Mouse (Mus musculus): ENCODE results near the gene Galnt10.

Galnt10 gene

DNA sequence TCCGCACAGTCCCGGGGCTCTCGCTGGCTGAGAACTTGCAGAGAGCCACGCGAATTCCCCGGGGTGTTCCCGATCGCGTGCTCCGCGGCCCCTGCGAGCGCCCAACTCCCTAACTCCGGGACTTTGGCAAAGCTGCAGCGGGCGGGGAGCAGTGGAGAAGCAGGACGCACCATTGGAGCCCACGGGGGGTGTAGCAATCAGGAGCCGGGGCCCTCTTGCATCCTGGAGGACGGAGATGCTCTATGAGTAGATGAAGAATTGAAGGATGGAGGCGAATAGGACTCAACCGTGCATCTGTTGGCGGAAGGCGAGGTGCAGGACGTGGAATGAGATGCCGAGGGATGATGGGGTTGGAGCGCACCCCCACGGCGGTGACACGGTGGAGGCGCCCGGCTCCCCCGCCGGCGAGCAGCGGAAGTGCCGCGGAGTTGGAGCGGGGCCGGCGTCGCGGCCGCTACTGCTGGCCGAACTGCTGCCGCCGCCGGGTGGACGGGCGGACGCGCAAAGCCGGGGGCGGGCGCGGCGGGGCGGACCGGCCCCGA lies at the start of gene Galnt10:
Gene Galnt10, plus strand, starts transcription at position 425 of the 542 bp plus-strand sequence.
- peak; percentile 86 for DNase-seq

DNA sequence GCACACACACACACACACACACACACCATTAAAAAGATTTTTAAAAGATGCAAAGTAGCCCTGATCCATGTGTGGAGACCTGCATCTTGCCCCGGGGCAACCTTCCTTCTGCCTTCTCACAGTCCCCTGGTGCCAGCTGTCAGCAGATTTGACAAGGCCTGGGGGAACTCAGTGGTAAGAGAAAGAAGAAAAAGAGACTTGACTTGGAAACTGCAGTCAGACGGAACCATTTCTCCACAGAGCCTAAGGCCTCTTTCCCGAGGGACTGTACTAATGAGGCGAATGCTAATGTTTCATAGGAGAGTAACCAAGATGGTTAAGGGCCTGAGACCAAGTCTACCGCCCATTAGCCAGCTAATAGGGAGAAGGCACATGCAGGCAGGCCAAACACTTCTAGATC lies 49.3 kb upstream of the Galnt10 start:
- no peak for DNase-seq

DNA sequence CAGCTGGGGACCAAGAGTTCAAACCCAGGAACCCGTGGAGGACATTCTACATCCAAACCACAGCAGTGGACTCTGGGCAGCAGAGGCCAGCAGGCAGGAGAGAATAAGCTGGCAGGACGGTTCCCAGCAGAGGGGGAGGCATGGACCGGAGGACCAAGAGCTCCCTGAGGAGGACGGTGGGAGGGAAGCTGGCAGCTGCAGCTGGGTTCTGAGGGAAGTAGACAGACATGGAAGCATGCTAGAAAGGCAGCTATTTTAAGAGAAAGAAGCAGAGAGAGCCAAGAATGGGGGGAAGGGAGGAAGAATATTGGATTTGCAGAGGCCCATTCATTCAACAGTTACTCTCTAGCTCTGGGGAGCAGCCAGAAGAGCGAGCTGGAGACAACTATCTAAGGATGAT lies 47.1 kb upstream of the Galnt10 start:
- DNase-seq = no peak

DNA sequence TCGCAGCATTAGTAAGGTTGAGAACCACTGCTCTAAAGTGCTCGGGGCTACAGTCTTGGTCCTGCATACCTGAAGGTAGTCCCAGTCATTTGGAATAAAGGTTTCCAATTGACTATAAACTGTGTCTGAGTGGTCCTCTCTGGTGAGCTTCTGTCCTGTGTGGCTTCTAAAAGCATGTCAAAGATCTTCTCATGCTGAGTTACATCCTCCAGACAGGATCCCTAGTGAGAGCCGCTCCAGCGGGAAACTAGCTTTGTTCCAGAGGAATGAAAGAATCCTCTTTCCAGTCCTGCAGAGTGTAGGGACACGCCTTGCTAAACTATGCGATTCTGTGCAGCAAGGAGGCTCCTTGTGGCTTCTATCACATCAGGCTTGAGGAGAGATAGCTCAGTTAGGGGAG lies 45.9 kb upstream of the Galnt10 start:
- no peak for DNase-seq

DNA sequence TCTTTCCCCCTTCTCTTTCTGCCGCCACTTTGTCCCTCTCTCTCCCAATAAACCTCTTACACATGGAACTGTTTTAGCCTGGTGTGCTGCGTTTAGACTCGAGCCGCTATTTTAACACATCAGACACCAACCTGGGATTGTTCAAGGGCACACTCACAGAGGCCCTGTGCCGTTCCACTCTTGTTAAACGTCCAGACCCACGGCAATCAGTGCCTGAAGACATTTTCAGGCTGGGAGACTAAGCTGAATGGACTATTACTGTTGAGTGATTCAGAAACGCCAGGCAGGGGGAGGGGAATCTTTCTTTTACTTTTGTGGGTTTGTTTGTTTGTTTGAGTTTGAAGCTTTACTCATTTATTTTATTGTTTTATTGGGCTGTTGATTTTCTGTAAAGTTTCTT lies 45.1 kb upstream of the Galnt10 start:
- no peak for DNase-seq

DNA sequence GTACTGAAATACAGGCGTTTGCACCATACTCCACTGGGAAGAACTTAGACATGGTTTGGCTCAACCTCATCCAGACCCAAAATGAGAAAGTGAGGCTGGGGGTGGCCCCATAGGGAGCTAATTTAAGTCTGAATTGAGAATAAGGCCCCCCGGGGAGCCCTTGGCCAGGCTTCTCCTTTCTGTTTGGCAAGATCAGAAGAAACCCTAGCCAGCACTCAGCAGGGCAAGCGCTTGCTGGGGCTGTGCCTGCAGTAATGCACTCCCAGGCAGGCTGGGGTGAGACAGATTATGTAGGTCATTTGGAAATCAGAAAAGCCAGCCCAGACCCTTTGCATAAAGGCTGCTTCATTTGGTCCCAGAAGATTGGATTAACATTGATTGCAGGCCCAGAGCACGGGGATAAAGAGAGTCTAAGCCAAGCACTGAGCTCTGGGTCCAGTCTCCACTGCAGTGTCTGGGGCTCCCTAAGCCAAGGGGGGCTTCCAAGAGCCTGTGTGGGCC lies 44.6 kb upstream of the Galnt10 start:
- no peak for DNase-seq

DNA sequence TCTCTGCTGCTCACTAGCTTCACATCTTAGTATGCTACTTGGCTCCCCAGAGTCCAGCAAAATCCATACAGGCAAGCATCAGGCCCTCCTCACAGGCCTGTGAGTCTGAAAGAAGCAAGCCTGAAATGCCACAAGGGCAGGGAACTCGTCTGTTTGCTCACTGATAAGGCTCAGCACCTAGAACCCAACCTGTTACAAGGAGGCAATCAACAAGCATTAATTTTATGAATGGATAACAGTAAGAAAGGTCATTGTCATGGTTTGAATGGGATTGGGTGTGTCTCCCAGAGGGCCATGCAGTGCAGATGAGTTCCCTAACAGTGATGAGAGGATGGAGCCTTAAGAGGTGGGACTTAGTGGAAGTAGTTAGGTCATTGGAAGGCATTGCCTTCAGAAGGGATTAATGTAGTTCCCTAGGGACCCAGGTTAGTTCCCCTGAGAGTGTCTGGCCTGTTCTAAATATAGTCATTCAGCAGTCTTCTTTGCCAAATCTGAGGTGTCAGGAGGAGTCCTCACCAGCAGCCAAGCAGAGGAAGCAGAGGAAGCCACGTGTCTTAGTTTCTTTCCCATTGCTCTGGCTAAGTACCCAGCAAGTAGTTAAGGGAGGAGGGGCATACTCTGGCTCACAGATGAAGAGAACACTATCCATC lies 43.3 kb upstream of the Galnt10 start:
- no peak for DNase-seq

DNA sequence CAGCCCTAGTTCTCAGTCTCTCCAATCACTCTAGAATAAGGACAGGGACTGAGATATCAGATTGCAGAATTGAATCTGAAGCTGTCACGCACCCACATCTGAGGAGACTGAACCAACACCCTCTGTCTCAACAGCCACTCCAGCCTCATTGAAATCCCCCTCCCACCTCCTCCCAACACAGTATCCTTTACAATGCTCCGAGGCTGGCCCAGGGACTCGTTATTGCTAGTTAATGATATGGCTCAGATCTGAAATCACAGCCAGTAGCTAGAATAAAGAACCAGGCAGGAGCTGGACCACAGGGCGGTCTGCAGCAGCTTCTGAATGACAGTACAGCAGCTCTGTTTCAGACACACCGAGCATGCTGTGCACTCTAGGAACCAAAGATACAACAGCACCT lies 40.2 kb upstream of the Galnt10 start:
- DNase-seq = no peak

DNA sequence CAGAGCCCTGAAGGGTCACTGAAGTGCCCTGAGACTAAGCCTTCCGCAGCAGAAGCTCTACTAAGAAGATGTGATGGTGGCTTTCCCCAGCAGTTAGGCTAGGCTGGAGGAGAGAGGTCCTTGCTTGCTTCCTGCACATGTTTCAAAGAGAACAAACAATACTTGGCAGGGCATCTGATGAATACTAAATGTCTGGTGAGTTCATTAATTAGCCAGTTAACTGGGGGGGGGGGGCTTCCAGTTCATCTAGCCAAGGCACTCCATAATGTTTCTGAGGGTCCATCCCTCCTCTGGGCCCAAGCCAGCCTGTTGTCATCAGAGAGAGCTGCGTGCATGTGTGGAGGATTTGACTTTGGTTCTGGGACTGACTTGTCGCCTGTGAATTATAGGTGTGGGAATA lies 39.6 kb upstream of the Galnt10 start:
- DNase-seq = no peak

DNA sequence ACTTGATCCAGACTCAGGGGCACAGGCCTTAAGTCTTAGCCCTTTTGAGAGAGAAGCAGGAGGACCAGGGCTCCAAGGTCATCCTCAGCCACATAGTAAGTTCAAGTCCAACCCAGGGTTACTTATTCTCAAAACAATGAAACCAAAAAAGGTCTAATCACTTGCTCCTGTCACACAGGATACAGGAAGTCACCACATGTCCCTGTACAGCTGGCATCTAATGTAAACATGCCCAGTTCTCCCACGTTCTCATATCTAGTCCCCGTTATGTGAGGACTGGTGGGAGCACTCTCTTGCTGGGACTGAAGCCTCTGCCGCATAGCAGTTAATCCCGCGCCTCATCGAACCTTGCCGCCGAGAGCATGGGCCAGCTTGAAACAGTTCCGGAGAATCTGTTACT lies 30.7 kb upstream of the Galnt10 start:
- DNase-seq = no peak

DNA sequence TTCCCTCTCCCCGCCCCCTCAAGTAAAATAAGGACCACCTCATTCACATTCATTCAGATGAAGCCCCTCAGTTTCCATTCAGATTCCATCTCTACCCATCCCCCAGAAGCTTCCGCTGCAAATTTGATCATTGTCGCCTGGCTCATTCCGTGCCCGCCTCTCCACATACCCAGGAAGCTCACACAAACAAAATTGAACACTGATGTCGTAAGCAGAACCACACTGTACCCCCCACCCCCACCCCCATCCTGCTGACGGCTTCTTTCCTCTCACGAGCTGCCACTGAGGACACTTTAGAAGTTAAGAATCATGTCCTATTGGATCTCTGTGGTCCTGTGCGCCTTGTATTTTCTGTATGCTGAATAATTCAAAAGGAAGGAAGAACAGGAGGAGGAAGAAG lies 30.0 kb upstream of the Galnt10 start:
- DNase-seq = no peak

DNA sequence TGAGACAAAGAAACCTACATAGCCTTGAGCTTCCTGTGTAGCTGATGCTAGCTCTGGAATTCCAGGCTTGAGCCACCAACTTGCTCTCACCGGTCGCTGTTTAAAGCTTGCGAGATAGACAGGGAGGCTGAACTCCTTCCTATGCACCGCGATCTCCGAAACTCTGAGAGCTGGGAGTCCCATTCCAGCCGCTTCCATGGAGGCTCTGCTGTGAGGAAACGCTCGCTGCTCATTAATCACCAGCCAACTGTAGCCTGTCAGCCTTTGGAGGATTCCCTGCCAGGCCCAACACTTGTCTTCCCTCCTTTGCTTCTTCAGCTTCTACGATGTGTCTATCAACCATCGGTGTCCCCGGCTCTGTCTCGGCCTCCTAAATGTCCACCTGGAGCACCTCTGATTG lies 29.4 kb upstream of the Galnt10 start:
- DNase-seq = no peak

DNA sequence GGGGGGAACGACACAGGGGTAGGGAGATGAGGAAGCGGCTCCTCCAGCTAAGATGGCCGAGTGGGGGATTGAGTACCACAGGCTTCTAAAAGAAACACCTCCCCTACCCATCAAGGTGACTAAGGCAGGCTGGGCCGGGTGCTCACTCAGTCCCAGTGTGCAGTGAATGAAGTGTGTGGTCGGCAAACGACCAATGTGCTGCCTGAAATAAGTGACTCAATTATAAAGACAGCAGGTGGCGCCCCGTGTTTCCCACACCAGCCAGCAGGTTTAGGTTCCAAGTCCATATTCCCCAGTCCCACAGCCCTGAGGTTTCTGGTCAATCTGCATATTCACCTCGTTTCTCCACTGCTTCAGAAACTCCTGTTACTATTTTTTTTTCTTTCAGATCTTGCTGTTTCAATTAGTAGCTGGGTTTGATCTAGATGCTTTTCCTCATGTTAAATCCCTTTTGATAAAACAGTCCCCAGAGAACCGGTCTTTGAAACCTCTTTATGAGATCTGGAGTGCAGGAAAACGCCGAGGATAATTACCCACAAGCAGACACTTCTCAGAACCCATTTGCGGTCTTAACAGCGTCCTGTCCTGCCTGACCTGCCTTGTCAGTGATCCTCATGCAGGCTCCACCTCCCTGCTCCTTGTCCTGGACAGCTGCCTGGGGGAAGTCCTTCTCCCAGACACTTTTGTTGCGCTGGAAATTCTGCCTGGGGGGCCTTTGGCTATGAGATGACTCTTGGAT lies 27.5 kb upstream of the Galnt10 start:
- DNase-seq = peak; percentile 57

DNA sequence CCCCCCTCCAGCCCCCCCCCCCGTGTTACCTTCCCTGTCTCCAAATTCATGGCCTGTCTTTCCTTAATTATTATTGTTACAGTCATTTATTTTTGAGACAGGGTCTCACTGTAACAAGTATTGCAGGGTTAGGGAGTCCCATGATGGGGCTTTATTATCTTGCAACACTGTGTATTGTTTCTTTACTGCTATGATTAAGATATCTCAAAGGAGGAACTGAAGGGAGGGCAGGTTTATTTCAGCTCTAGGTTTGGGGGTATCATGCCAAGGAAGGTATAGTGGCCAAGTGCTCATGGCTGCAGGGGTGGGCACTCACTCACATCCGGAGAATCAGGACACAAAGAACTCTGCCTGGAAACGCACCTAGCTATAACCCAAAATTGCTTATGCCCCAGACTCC lies 23.8 kb upstream of the Galnt10 start:
- no peak for DNase-seq

DNA sequence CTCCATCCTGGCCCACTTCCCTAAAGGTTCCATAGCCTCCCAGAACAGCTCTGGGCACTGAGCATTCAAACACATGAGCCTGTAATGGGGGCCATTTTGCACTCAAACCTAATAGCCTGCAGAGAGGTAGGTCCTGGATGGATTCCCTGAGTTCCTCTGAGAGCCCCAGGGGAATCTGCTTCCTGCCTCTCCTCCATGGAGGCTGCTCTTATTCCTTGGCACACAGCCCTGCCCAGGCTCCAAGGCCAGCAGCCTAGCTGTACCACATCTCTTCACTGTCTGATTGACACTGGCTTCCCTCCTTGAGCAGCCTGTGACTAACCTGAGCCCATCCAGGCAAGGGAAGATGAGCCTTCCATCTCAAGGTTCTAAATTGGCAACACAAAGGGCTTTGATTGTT lies 23.4 kb upstream of the Galnt10 start:
- no peak for DNase-seq

DNA sequence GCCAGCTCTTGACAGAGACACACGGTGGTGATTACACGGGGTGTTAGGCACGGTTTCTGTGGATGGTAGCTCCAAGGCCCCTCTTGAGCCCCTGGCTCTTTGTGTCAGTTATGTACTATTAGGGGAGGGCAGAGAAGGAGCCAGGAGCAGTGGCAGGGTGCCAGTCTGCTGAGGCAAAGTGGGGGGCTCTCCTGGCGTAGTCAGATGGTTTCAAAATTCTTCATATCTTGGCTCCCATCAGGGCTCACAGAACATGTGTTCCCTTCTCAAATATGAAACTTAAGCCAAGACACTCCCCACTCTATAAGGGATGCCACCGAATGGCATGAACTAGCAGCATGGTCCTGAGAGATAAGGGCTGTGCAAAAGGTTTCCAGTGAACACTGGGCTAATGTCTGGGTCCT lies 20.8 kb upstream of the Galnt10 start:
- no peak for DNase-seq

DNA sequence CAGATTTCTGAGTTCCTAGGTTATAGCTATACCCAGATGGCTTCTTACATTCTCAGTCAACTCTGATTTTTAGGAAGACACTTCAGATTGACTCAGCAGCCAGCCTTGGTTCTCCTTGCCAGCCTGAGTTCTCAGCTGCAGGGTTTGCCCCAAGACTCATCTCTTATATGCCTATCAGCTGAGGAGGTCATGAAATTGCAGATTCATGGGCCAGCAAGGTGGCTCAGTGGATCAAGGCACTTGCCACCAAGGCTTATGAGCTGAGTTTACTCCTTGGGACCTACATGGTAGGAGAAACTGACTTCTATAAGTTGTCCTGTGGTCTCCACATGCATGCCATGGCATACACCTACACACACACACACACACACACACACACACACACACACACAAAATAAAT lies 19.8 kb upstream of the Galnt10 start:
- no peak for DNase-seq

DNA sequence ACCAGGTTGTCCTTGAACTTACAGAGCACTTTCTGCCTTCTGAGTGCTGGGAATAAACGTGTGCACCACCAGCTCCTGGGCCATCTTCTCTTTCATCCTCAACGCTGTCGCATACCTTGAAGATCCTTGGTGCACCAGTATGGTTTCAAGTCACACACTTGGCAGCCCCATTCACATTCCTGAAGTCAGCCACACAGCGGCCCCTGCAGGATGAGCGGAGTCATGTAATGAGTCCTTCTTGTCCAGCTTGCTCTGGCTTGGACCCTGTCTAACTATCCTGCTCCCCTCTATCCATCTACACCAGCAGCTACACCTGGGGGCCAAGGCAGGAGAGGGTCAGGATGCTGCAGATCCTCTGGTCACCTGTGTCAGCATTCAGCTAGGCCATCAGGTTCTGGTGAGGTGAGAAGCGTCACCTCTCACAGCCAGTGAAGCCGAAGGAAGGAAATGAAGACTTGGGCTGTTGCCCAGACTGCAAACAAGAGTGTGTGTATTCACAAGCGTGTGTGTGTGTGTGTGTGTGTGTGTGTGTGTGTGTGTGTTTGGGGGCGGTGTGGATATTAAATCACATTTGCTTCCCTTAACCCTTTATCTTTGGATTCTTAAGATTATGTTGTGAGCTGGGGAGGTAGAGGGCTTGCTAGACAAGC lies 18.0 kb upstream of the Galnt10 start:
- peak; percentile 32 for DNase-seq

DNA sequence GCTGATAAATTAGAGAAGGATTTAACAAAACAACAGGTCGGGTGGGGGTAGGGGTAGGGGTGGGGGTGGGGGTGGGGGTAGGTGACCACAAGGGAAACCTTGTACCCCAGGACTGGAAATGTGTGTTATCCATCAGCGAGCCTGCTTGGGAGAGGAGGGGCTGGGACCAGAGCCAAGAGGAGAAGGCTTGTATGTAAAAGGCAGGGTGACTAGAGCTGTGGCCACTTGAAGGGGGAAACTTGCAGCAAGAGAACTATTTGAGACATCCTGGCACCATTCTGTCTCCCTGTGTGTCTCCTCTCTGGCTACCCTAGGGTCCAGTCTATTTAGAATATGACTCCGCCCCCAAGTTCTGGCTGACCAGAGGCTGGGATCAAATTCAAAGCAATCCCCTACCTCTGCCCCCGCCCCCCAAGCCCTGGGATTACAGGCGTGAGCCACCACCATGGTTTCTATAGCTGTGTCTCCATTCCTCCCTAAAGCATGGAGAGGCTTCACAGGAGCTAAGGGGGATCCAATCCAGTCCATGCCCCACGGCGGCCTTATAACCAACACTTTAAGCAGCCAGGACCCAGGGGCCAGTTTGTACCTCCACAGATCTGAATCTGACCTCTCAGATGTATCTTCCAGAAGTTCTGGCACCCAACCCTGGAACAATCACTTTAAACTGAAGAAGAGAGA lies 13.3 kb upstream of the Galnt10 start:
- no peak for DNase-seq

DNA sequence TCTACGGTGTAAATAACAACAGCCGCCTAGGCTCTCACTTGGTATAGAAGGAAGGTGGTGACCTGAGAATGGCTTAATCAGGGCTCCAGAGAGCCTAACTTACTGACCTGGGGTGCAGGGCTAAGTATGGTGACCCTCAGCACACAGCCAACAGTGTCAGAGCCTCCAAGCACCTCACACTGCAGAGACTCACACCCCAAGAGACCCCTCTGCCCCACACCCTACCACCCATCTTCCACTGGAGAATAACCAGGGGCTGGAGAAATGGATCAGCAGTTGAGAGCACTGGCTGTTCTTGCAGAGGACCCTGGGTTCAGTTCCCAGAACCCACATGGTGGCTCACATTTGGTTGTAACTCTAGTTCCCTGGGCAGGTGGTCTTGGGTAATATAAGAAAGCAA lies 12.2 kb upstream of the Galnt10 start:
- no peak for DNase-seq

DNA sequence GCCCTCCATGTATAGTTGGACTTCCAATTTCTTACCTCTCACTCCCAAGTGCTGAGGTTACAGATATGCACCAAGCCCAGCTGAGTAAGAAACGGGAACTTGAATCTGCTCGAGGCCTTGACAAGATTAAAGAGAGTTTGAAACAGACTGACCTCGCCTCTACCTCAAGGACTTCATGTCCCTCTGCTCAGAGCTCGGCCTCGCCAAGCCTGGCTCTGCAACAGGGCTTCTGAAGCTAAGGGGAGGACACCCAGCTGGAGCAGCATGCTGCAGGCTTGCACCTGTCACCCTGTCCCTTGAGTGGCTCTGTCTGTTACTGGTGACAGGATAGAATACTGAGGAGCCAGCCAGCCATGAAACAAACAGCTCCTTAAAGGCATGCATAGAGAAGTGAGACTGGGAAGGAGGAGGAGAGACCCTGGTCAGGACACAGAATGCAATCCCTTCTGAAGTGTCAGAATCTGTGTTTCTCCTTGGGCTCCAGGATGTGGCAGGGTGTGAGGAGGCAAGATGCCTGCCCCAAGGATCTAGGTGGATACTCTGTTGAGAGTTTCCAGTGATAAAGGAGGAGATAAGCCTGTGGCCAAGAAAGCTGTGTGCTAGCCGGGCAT lies 11.2 kb upstream of the Galnt10 start:
- no peak for DNase-seq

DNA sequence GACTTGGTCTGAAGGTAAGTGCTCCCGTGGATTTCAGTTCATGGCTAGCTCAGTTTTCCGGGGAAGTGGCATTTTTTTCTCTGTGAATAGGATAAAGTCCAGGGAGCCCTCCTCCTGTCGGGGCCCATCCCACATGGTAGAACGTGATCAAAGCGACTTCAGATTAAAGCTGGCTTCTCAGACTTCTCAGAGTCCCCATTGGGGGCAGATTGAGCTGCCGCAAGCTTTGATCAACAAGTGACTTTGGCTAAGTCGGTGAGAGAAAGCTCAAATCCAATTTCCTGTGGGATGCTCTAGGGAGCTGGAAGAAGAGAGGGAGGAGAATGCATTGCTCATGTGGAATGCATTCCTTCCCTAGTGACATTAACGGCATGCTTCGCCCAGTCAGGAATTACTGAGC lies 10.1 kb upstream of the Galnt10 start:
- DNase-seq = no peak

DNA sequence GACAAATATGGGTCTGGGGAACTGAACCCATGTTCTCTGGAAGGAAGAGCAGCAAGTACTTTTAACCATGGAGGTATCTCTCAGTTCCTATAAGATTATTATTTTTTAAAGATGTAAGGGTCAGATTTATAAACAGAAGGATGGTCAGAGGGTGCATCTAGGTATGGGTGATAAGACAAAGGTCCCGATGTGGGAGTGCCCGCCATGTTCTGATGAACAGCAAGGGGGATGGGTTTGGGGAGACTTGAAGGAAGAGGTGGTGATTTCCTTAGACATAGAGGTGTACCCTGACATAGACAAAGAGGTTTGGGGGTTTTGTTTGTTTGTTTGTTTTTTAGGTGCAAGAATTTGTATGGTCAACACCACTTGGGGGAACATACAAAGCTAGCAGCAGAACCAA lies 1.6 kb upstream of the Galnt10 start:
- DNase-seq = no peak
